Comparison of ENCODE assay signal across 8 mouse cellular contexts in genomic region chr10:80160455-80161371, GRCm38 (mm10). TPM values are rescaled to one million over a fixed set of nuclear protein-coding genes. Genes with fewer than 3 reads are reported as not detected.
DNase-seq lines count a peak whose midpoint lies in the region; ATAC-seq lines count a peak whose summit lies in the region.

No protein-coding gene starts in this region.

- WGBS in forebrain, embryonic 10.5 days = 1% methylated on average over 33 of the region's 33 CpGs
- under 1% methylated on average over 33 of the region's 33 CpGs for WGBS in limb, embryonic 11.5 days
- 2% methylated on average over 33 of the region's 33 CpGs for WGBS in midbrain, embryonic 14.5 days
- 2% methylated on average over 32 of the region's 33 CpGs for WGBS in stomach, embryonic 14.5 days

- H3K36me3 ChIP-seq in forebrain, embryonic 10.5 days (replicated peaks) = peaks cover 30% of the 10 kb centered on the region
- H3K36me3 ChIP-seq in limb, embryonic 11.5 days (ENCODE audit: control insufficient read depth, insufficient read depth, low read length) = peaks cover 18% of the 10 kb centered on the region
- H3K36me3 ChIP-seq in midbrain, embryonic 14.5 days (ENCODE audit: control insufficient read depth, insufficient read depth, low read length) = peaks cover 26% of the 10 kb centered on the region
- peaks cover 20% of the 10 kb centered on the region for H3K36me3 ChIP-seq in stomach, embryonic 14.5 days (ENCODE audit: control insufficient read depth, insufficient read depth, low read length)

- peak overlapping the region; percentile 55 for H3K4me3 ChIP-seq in forebrain, embryonic 10.5 days
- peak overlapping the region; percentile 29 for H3K4me3 ChIP-seq in limb, embryonic 11.5 days (ENCODE audit: low read depth, low read length)
- H3K4me3 ChIP-seq in midbrain, embryonic 14.5 days (replicated peaks; ENCODE audit: low read depth, low read length) = peak overlapping the region; percentile 38
- H3K4me3 ChIP-seq in stomach, embryonic 14.5 days (ENCODE audit: low read depth, low read length) = peak overlapping the region; percentile 32

- H3K4me1 ChIP-seq in forebrain, embryonic 10.5 days = peaks cover 98% of the 10 kb centered on the region
- peaks cover 65% of the 10 kb centered on the region for H3K4me1 ChIP-seq in limb, embryonic 11.5 days (ENCODE audit: control insufficient read depth, insufficient read depth, low read length)
- peaks cover 41% of the 10 kb centered on the region for H3K4me1 ChIP-seq in midbrain, embryonic 14.5 days (ENCODE audit: control insufficient read depth, insufficient read depth, low read length)
- H3K4me1 ChIP-seq in stomach, embryonic 14.5 days (ENCODE audit: control insufficient read depth, insufficient read depth, low read length) = peaks cover 81% of the 10 kb centered on the region

- peak overlapping the region; percentile 72 for H3K4me2 ChIP-seq in limb, embryonic 11.5 days (ENCODE audit: low read depth, severe bottlenecking)
- peak overlapping the region; percentile 75 for H3K4me2 ChIP-seq in midbrain, embryonic 14.5 days (ENCODE audit: low read length)
- peak overlapping the region; percentile 77 for H3K4me2 ChIP-seq in stomach, embryonic 14.5 days (replicated peaks; ENCODE audit: low read depth, low read length)

- intact Hi-C loops in heart, postnatal 25 days (cut with DNase I) = no loop called here

- H3K9me3 ChIP-seq in forebrain, embryonic 10.5 days = no peaks in the 10 kb centered on the region
- no peaks in the 10 kb centered on the region for H3K9me3 ChIP-seq in limb, embryonic 11.5 days (ENCODE audit: control insufficient read depth, low read length)
- no peaks in the 10 kb centered on the region for H3K9me3 ChIP-seq in midbrain, embryonic 14.5 days (ENCODE audit: control insufficient read depth, low read length)
- H3K9me3 ChIP-seq in stomach, embryonic 14.5 days (ENCODE audit: control insufficient read depth, low read depth, low read length) = no peaks in the 10 kb centered on the region

- peak overlapping the region; percentile 90 for H3K27ac ChIP-seq in forebrain, embryonic 10.5 days
- peak overlapping the region; percentile 83 for H3K27ac ChIP-seq in limb, embryonic 11.5 days (replicated peaks; ENCODE audit: low read depth, low read length)
- H3K27ac ChIP-seq in midbrain, embryonic 14.5 days (replicated peaks; ENCODE audit: low read depth, low read length) = peak overlapping the region; percentile 41
- H3K27ac ChIP-seq in stomach, embryonic 14.5 days (ENCODE audit: low read length) = peak overlapping the region; percentile 96

- peak overlapping the region; percentile 47 for H3K9ac ChIP-seq in limb, embryonic 11.5 days (ENCODE audit: low read length)
- H3K9ac ChIP-seq in midbrain, embryonic 14.5 days (replicated peaks; ENCODE audit: low read length) = peak overlapping the region; percentile 39; the same call in 1 of the 2 replicates
- peak overlapping the region; percentile 45 for H3K9ac ChIP-seq in stomach, embryonic 14.5 days (replicated peaks; ENCODE audit: low read depth, low read length)

- no peak for ATAC-seq in limb, embryonic 11.5 days (ENCODE audit: insufficient number of reproducible peaks, low FRiP score, low TSS enrichment, low read depth)
- no peak for ATAC-seq in midbrain, embryonic 14.5 days (ENCODE audit: low FRiP score, low TSS enrichment)
- ATAC-seq in stomach, embryonic 14.5 days (ENCODE audit: insufficient number of reproducible peaks, insufficient read depth, low FRiP score, low read depth) = no peak

- peaks cover 14% of the 10 kb centered on the region for H3K27me3 ChIP-seq in forebrain, embryonic 10.5 days (ENCODE audit: poor library complexity, severe bottlenecking)
- H3K27me3 ChIP-seq in limb, embryonic 11.5 days (ENCODE audit: control insufficient read depth, insufficient read depth, low read length) = no peaks in the 10 kb centered on the region
- no peaks in the 10 kb centered on the region for H3K27me3 ChIP-seq in midbrain, embryonic 14.5 days (ENCODE audit: control insufficient read depth, insufficient read depth, low read length)
- no peaks in the 10 kb centered on the region for H3K27me3 ChIP-seq in stomach, embryonic 14.5 days (ENCODE audit: control insufficient read depth, insufficient read depth, low read length)

- DNase-seq in ES-CJ7 (ENCODE audit: low read depth, low spot score) = peak; percentile 75
- peak; percentile 91 to 93 for DNase-seq in adrenal gland, postnatal 36 days
- DNase-seq in forebrain, embryonic 10.5 days (ENCODE audit: extremely low spot score, low spot score) = peak; percentile 65
- peak; percentile 83 for DNase-seq in heart, postnatal 25 days (ENCODE audit: low spot score)
- peak; percentile 76 for DNase-seq in limb, embryonic 11.5 days (ENCODE audit: low spot score)
- DNase-seq in midbrain, embryonic 14.5 days = no peak
- DNase-seq in layer of hippocampus, adult 8-10 months (ENCODE audit: low spot score in 2 of 2) = no peak

RNA-seq across cellular contexts. Expression of gene Cirbp, which starts 5.1 kb away (rescaled TPM):
- 100 to 1,000 TPM in 1 of 2 experiments, 10 to 100 TPM in 1; 35.0 to 104 TPM for total RNA-seq in adrenal gland, postnatal 36 days (2021)
- 90.9 and 116 TPM in 2 replicates for polyA plus RNA-seq in forebrain, embryonic 10.5 days (2016; fragmentation: Nextera tagmentation; extraction: Ambion mirVana)
- 10 to 100 TPM; 31.7 to 43.1 TPM for total RNA-seq in heart, postnatal 25 days (2021)
- 67.9 and 68.1 TPM in 2 replicates for polyA plus RNA-seq in limb, embryonic 11.5 days (2014; fragmentation: Nextera tagmentation; extraction: Ambion mirVana)
- polyA plus RNA-seq in midbrain, embryonic 14.5 days (2014; fragmentation: Nextera tagmentation; extraction: Ambion mirVana) = 295 and 421 TPM in 2 replicates
- 92.7 and 105 TPM in 2 replicates for polyA plus RNA-seq in stomach, embryonic 14.5 days (2014; fragmentation: Nextera tagmentation; extraction: Ambion mirVana)
- total RNA-seq in layer of hippocampus, adult 8-10 months (2022) = 100 to 1,000 TPM in 2 of 4 experiments, 10 to 100 TPM in 2; 75.7 to 148 (median 96.4) TPM

RNA-seq across cellular contexts. Expression of gene 1600002K03Rik, which starts 12.0 kb away (rescaled TPM):
- 10 to 100 TPM; 16.8 to 19.1 TPM for total RNA-seq in adrenal gland, postnatal 36 days (2021)
- 9.8 and 10.7 TPM in 2 replicates for polyA plus RNA-seq in forebrain, embryonic 10.5 days (2016; fragmentation: Nextera tagmentation; extraction: Ambion mirVana)
- 1 to 10 TPM; 4.2 to 5.2 TPM for total RNA-seq in heart, postnatal 25 days (2021)
- polyA plus RNA-seq in limb, embryonic 11.5 days (2014; fragmentation: Nextera tagmentation; extraction: Ambion mirVana) = 5.9 and 7.2 TPM in 2 replicates
- polyA plus RNA-seq in midbrain, embryonic 14.5 days (2014; fragmentation: Nextera tagmentation; extraction: Ambion mirVana) = 5.7 and 9.9 TPM in 2 replicates
- 12.5 and 13.9 TPM in 2 replicates for polyA plus RNA-seq in stomach, embryonic 14.5 days (2014; fragmentation: Nextera tagmentation; extraction: Ambion mirVana)
- 1 to 10 TPM; 1.8 to 9.0 (median 6.2) TPM for total RNA-seq in layer of hippocampus, adult 8-10 months (2022)

RNA-seq across cellular contexts. Expression of gene Midn, which starts 12.6 kb away (rescaled TPM):
- total RNA-seq in adrenal gland, postnatal 36 days (2021) = 100 to 1,000 TPM; 104 to 188 TPM
- 19.1 and 19.8 TPM in 2 replicates for polyA plus RNA-seq in forebrain, embryonic 10.5 days (2016; fragmentation: Nextera tagmentation; extraction: Ambion mirVana)
- 100 to 1,000 TPM in 1 of 2 experiments, 10 to 100 TPM in 1; 92.1 to 120 TPM for total RNA-seq in heart, postnatal 25 days (2021)
- polyA plus RNA-seq in limb, embryonic 11.5 days (2014; fragmentation: Nextera tagmentation; extraction: Ambion mirVana) = 59.3 and 60.9 TPM in 2 replicates
- polyA plus RNA-seq in midbrain, embryonic 14.5 days (2014; fragmentation: Nextera tagmentation; extraction: Ambion mirVana) = 62.6 and 65.6 TPM in 2 replicates
- 29.3 and 32.1 TPM in 2 replicates for polyA plus RNA-seq in stomach, embryonic 14.5 days (2014; fragmentation: Nextera tagmentation; extraction: Ambion mirVana)
- 10 to 100 TPM; 47.2 to 63.6 (median 58.0) TPM for total RNA-seq in layer of hippocampus, adult 8-10 months (2022)

RNA-seq across cellular contexts. Expression of gene Efna2, which starts 18.6 kb away (rescaled TPM):
- total RNA-seq in adrenal gland, postnatal 36 days (2021) = 1 to 10 TPM; 2.4 to 3.2 TPM
- polyA plus RNA-seq in forebrain, embryonic 10.5 days (2016; fragmentation: Nextera tagmentation; extraction: Ambion mirVana) = 23.2 and 24.2 TPM in 2 replicates
- total RNA-seq in heart, postnatal 25 days (2021) = 1 to 10 TPM in 1 of 2 experiments, under 1 TPM in 1; 0.91 to 1.1 TPM
- polyA plus RNA-seq in limb, embryonic 11.5 days (2014; fragmentation: Nextera tagmentation; extraction: Ambion mirVana) = 51.3 and 54.8 TPM in 2 replicates
- polyA plus RNA-seq in midbrain, embryonic 14.5 days (2014; fragmentation: Nextera tagmentation; extraction: Ambion mirVana) = 41.9 and 50.1 TPM in 2 replicates
- 12.2 and 12.5 TPM in 2 replicates for polyA plus RNA-seq in stomach, embryonic 14.5 days (2014; fragmentation: Nextera tagmentation; extraction: Ambion mirVana)
- total RNA-seq in layer of hippocampus, adult 8-10 months (2022) = 1 to 10 TPM; 7.4 to 8.3 (median 7.9) TPM

RNA-seq across cellular contexts. Expression of gene Cbarp, which starts 20.1 kb away (rescaled TPM):
- 100 to 1,000 TPM in 1 of 2 experiments, 10 to 100 TPM in 1; 57.5 to 205 TPM for total RNA-seq in adrenal gland, postnatal 36 days (2021)
- polyA plus RNA-seq in forebrain, embryonic 10.5 days (2016; fragmentation: Nextera tagmentation; extraction: Ambion mirVana) = 6.8 and 7.3 TPM in 2 replicates
- total RNA-seq in heart, postnatal 25 days (2021) = 1 to 10 TPM; 2.4 to 3.1 TPM
- polyA plus RNA-seq in limb, embryonic 11.5 days (2014; fragmentation: Nextera tagmentation; extraction: Ambion mirVana) = 4.7 and 6.5 TPM in 2 replicates
- 78.9 and 101 TPM in 2 replicates for polyA plus RNA-seq in midbrain, embryonic 14.5 days (2014; fragmentation: Nextera tagmentation; extraction: Ambion mirVana)
- 7.5 and 10.1 TPM in 2 replicates for polyA plus RNA-seq in stomach, embryonic 14.5 days (2014; fragmentation: Nextera tagmentation; extraction: Ambion mirVana)
- total RNA-seq in layer of hippocampus, adult 8-10 months (2022) = 100 to 1,000 TPM; 295 to 345 (median 308) TPM

Comparison
In these comparisons a context has a peak if more than half of its experiments do, and no peak if none do; other contexts are left out.
1. DNase-seq: peak in ES-CJ7 (single experiment), adrenal gland, postnatal 36 days (2 of 2), forebrain, embryonic 10.5 days (single experiment), heart, postnatal 25 days (single experiment) and limb, embryonic 11.5 days (single experiment); none in midbrain, embryonic 14.5 days (single experiment) and layer of hippocampus, adult 8-10 months (0 of 2).
2. H3K27ac ChIP-seq: peak in every context shown above with its lines; median percentile 96 in stomach, embryonic 14.5 days; 90 in forebrain, embryonic 10.5 days; 83 in limb, embryonic 11.5 days; 41 in midbrain, embryonic 14.5 days.
3. Peak in every context shown above with its lines, with median percentiles within 50 percentile points of each other: H3K4me3 ChIP-seq, H3K4me2 ChIP-seq and H3K9ac ChIP-seq.